Mouse (Mus musculus) bone marrow, adult 2 months (tissue): ENCODE measurements around the gene Cabin1.

Experiments
- CTCF ChIP-seq: fragments of 200-500 bp; IDR thresholded peaks from 2 replicates; pipeline ENCODE4 v1.5.1; 2011; ENCODE audit warnings: low read length, control low read depth; ENCODE audit not compliant: control insufficient read depth, insufficient read depth
- POLR2A ChIP-seq: fragments of 200-500 bp; IDR thresholded peaks from 2 replicates; pipeline ENCODE4 v1.6.1; 2011; ENCODE audit warnings: low read depth, mild to moderate bottlenecking, control low read depth, low read length, borderline replicate concordance; ENCODE audit not compliant: control insufficient read depth

GRCm38 (mm10) chr10:75657165-75657564 is 107.0 kb downstream of the Cabin1 start:
- TF ChIP-seq CTCF (no peak), POLR2A (no peak)
